Mouse (Mus musculus) thymus, postnatal 10 days (tissue): ENCODE measurements around the gene Dock8.
"Not testable (repeated sequence)": the region's sequence is repeated elsewhere in the genome, so short reads cannot be mapped to it uniquely, and the experiment has no call there.

ENCODE experiments used
- DNase-seq, 2 experiments: peaks; one replicate each; pipeline ENCODE4 v3.0.0; 2021; ENCODE audit warnings: low spot score in 2 of 2

The Dock8 gene

GRCm38 (mm10) chr19:24998561-24998960 lies 773 bp upstream of the Dock8 start:
- DNase-seq: no peak

GRCm38 (mm10) chr19:25000153-25000552 lies 819 bp downstream of the Dock8 start:
- no peak for DNase-seq

DNA sequence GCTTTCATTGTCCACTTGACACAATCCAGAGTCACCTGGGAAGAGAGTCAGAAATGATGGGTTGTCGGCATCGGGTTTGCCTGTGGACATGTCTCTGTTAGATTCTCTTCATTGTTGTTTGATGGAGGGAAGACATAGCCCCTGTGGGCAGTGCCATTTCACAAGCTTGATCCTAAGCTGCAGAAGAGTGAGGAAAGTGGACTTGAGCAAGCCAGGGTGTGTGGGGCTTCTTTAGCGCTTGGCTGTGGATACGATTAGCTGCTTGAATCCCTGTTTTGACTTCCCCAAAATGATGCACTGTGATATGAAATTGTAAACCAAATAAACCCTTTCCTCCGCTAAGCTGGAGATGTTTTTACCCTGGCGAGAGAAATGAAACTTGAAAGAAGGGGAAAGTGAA lies 2.7 kb downstream of the Dock8 start:
- DNase-seq: no peak

DNA sequence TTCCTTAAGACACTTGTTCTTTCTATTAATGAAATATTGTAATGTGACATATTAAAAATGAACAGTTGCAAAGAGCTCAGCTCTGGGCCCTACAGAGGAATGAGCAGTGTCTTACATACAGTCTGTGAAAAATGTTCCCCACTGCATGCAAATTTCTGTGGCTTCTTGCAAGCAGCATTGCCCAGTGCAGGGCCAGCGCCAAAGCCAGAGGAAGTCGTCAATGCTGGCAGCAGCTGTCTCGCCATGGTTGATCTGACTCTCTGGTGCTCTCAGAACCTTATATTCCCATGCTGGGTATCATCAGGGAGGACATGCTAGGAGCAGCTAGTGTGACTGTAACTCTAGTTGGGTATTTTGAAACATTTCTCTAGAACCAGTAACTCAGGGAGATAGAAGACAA lies 3.5 kb downstream of the Dock8 start:
- no peak for DNase-seq

DNA sequence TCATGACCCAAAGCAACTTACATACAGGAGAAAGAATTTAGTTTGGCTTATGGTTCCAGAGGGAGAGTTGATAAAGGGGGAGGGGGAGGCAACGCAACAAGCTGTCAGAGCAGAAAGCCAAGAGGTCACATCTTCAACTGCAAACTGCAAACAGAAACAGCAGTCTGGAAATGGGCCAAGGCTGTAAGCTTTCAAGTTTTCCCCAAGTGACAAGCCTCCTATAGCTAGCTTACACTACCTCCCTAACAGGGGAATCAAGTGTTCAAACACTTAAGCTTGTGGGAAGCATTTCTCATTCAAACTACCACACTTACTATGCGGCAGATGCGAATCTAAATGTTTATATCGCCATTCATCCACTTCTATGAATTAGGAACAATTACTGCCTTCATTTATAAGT lies 4.5 kb downstream of the Dock8 start:
- DNase-seq: peak; percentile 31 to 37

GRCm38 (mm10) chr19:25006686-25007085 lies 7.4 kb downstream of the Dock8 start:
- DNase-seq: no peak

DNA sequence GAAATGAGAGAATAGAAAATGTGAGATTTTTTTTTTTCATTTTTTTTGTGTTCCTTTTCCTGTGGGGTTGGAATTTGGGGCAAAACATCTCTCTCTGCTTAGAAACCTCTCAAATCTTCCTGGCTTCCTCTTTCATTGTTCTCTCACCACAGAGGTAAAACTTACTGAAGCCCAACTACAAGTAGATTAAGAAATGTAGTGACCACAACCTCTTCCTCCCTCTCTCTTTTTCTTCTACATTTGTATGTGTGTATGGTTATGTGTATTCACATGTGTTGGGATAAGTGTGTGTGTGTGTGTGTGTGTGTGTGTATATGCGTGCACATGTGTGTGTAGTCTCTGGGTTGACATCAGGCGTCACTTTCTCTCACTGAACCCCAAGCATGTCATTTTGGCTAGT lies 9.2 kb downstream of the Dock8 start:
- DNase-seq: no peak

DNA sequence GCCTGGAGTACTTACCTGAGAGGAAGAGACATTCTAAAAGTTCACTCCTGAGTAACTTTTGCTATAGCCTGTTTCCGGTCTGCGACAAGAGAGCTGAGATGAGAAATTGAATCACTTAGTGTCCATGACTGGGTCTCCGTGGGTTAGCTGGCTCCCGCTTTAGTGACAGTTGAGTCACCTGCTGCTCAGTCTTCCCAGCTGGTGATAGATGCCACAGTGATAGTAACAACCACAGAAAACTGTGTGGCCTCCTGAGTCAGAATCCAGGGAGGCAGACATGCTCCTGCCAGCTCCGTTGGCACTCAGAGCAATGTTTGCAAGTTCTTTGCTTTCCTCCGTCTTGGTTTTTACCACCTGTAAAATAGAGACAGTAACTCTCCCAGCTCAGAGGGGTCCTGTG lies 23.4 kb downstream of the Dock8 start:
- peak in 1 of 2 experiments; percentile 12 for DNase-seq

DNA sequence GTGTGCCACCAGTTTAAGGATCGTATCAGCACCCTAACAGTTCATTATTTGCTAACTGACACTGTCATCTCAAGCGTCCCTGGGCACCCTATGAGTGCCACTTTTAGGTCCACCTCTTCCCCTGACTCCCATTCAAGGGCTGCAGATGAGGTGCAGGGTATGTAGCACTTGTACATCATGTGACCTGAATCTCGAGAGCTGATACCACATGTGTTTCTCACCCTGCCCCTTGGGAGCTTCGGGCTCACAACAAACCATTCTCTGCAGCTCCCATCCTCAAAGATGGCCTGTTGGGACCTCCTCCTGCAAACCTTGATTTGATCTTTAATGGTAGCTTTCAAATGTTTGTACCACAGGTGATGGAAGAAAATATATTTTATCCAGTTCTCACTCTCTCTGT lies 32.4 kb downstream of the Dock8 start:
- DNase-seq: no peak

GRCm38 (mm10) chr19:25033008-25033407 lies 33.7 kb downstream of the Dock8 start:
- DNase-seq: not testable (repeated sequence)

DNA sequence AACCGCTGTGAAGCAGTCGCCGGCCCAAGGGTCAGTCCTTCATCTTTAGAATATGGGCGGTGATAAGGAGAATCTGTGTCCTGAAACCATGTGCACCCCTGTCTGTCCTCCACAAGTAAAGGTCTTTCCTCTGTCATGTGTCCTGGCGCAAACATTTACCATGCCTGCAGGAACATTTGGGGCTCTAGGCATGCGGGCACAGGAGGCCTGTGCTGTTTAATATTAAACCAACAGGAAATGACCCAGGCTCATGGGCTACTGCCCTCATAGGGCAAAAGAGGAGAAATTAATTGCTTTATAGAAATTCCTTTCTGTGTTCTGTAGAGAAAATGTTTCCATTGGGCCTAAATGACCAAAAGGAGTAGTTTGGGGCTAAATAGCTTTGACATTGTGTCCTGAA lies 36.5 kb downstream of the Dock8 start:
- no peak for DNase-seq

DNA sequence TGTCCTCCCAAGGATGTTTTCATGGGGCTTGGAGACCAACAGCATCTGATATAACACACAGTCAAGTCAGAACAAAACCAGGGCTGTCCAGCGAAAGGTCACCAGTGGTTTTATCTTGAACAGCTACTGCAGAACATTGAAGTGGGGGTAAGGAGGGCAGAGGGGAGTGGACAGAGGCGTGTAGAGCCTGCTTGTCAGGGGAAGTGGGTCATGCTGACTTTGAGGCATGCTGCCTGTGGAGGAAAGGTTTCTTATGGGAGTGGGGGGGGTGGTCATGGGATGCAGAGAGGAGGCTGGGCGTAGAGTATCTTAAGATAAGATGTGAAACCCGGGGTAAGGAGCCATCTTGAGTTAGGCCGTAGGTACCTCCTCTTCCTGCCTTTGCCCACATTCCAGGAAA lies 37.5 kb downstream of the Dock8 start:
- no peak for DNase-seq

- no peak for DNase-seq
These were observed 37.9 kb downstream of the Dock8 start for GRCm38 (mm10) chr19:25037249-25037648.

GRCm38 (mm10) chr19:25038293-25038692 lies 39.0 kb downstream of the Dock8 start:
- DNase-seq: no peak

DNA sequence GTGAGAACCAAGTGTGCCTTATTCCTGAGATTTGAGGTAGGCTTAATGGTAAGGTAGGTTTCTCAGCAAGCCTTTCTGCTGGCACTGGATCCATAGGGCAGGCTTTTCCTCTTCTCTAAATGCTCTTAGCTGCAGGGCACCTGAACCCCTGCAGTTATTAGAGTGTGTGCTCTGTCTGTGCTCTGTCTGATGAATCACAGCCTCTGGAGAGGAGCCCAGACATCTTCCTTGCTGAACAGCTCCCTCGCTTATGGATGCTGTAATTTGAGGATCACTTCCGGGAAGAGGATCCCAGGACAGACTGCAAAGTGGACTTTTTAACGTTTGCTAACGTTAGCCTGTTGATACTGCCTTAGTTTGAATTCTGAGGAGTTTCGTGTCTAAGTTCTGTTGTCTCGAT lies 41.9 kb downstream of the Dock8 start:
- DNase-seq: no peak

DNA sequence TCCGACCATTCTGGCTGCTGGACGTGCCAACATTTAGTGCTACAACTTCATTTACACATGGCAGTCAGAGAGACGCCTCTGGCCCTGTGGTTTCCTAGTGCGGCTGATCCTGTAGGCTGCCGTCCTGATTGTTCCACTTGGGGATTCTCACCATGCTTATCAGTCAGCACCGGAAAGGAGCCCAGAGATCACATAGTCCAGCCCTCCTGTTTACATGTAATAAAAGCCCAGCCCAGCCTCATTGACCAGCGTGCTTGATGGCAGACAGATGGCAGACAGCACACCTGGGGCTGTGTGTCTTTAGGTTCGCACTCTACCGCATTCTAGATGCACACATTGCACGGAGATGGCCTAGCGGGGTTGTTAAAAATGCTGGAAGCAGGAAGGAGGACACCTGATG lies 43.6 kb downstream of the Dock8 start:
- DNase-seq: no peak

DNA sequence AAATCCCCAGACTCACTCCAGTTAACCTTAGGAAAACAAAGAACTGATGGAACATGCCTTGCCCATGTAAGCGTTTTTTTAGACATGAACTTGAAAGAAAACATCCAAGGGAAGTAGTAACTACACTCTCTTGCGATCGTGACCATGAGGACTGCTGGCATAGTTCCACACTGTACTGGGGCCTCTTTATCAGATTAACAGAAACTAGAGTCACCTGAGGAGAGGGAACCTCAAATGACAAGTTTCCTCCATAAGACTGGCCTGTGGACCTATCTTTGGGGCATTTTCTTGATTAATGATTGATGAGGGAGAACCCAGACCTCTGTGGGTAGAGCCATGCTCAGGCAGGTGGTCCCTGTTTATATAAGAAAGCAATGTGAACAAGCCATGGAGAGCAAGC lies 44.7 kb downstream of the Dock8 start:
- no peak for DNase-seq

GRCm38 (mm10) chr19:25052355-25052754 lies 53.0 kb downstream of the Dock8 start:
- DNase-seq: peak; percentile 73 to 76

GRCm38 (mm10) chr19:25053152-25053551 lies 53.8 kb downstream of the Dock8 start:
- DNase-seq: peak in 1 of 2 experiments; percentile 12

GRCm38 (mm10) chr19:25055025-25055424 lies 55.7 kb downstream of the Dock8 start:
- DNase-seq: no peak

- DNase-seq: no peak
These were observed 56.2 kb downstream of the Dock8 start for GRCm38 (mm10) chr19:25055559-25055958.

DNA sequence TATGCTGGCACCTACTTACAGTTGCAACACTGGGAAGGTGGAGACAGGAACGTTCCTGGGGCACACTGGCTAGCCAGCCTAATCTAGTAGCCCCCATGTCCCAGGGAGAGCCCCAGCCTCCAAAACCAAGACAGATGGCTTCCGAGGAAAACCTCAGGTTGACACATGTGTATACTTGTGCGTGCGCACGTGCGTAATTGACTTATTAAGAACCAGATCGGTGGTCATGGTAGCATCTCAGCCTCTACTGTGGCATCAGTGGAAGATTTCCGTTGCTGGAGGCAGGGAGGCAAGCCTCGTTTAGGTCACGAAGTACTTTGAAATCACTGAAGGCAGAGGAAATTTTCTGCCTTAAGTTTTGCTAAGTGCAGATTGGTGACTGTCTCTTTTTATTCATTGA lies 56.9 kb downstream of the Dock8 start:
- DNase-seq: no peak

GRCm38 (mm10) chr19:25057826-25058225 lies 58.5 kb downstream of the Dock8 start:
- DNase-seq: no peak

DNA sequence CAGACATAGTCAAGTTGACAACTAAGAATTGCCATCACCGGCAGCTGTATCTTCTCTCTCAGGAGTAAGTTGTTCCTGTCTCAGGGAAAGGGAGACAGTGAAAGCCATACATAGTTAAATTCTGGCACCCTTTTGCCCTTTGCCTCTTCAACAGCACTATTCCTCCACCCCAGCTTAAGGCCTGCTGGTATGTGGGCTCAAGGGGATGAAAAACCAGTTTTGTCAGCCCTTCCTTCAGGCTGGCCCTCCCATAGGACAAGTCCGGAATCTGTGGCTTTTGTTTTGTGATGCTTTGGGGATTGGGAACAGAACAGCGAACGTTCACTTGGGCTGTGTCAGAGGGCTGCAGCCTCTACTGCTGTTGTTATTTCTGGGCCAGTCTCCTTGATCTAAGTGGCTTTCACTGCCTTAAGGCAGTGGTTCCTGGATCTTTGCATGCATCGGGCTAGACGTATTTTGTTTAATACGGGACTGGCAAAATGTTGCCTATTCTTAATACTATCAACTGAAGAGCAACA lies 60.6 kb downstream of the Dock8 start:
- no peak for DNase-seq

DNA sequence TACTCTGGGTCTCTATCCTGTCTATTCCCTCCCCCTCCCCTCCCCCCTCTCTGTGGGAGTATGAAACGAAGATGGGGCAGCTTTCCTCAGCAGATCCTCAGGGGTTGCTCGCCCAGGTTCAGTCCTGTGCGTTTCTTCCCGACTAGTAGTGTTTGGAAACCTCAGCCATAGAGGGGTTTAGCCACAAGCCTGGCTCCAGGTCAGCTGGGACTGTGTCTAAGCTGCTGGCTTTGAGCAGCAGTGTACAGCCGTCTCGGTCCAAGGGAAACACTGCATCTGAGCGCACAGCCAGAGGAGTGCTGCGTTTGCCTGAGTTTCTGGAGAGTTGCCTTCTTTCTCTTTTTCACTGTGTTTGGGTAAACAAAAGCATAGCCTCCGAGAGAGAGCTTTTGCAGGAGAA lies 61.0 kb downstream of the Dock8 start:
- no peak for DNase-seq
